In genomic region chr5:142628726-142629662, GRCm38 (mm10) we compare ENCODE assay signal across 8 mouse cellular contexts. TPM values are rescaled to one million over a fixed set of nuclear protein-coding genes. Genes with fewer than 3 reads are reported as not detected.
DNase-seq lines count a peak whose midpoint lies in the region; ATAC-seq and TF ChIP-seq lines count a peak whose summit lies in the region.

No protein-coding gene starts in this region.

- H3K4me2 ChIP-seq in lung, postnatal 0 days (replicated peaks; ENCODE audit: low read depth, low read length), result peak overlapping the region; percentile 88

- H3K27me3 ChIP-seq in MEL (ENCODE audit: control insufficient read depth in 1 of 2, insufficient read depth in 2 of 2, low read length in 2 of 2), result no peaks in the 10 kb centered on the region; a peak in 1 of 4 replicates
- no peaks in the 10 kb centered on the region for H3K27me3 ChIP-seq in cerebellum, adult 2 months (ENCODE audit: control insufficient read depth, insufficient read depth, low read length)
- no peaks in the 10 kb centered on the region; the same call in 1 of the 2 replicates for H3K27me3 ChIP-seq in hindbrain, embryonic 10.5 days (ENCODE audit: insufficient read depth, poor library complexity, severe bottlenecking)
- H3K27me3 ChIP-seq in lung, postnatal 0 days (replicated peaks; ENCODE audit: insufficient read depth, low read length), result no peaks in the 10 kb centered on the region

- peaks cover 20% of the 10 kb centered on the region for H3K79me2 ChIP-seq in MEL (ENCODE audit: control insufficient read depth, insufficient read depth, low read length, poor library complexity)

- H3K9ac ChIP-seq in MEL (ENCODE audit: control insufficient read depth, low read depth, low read length, poor library complexity, severe bottlenecking), result peak overlapping the region; percentile 82
- H3K9ac ChIP-seq in lung, postnatal 0 days (replicated peaks; ENCODE audit: low read depth), result peak overlapping the region; percentile 77

- 1% methylated on average over 69 of the region's 69 CpGs for WGBS in cerebellum, adult 2 months
- WGBS in hindbrain, embryonic 10.5 days, result under 1% methylated on average over 69 of the region's 69 CpGs
- under 1% methylated on average over 66 of the region's 69 CpGs for WGBS in lung, postnatal 0 days

- DNase-seq in MEL (ENCODE audit: low read depth, low spot score), result peak; percentile 97
- peak; percentile 97 to 98 for DNase-seq in cerebellum, adult 2 months
- peak; percentile 98 for DNase-seq in forelimb bud, embryonic 11.5 days (ENCODE audit: low read depth, low spot score)
- peak; percentile 99 for DNase-seq in hindbrain, embryonic 10.5 days (ENCODE audit: low spot score)
- peak; percentile 97 for DNase-seq in layer of hippocampus, adult 9-11 months
- peak; percentile 97 for DNase-seq in lung, postnatal 0 days (ENCODE audit: low spot score)
- DNase-seq in ovary, postnatal 14 days (ENCODE audit: low spot score), result peak; percentile 93
- DNase-seq in thymus, postnatal 14 days, result peak; percentile 99

- no peak for TF ChIP-seq CTCF in MEL (IDR thresholded peaks at IDR 0.05 in 2 of 3, conservative IDR thresholded peaks at IDR 0.05 in 1 of 3; ENCODE audit: control insufficient read depth in 1 of 3, insufficient read depth in 1 of 3, low read depth in 2 of 3, low read length in 3 of 3, poor library complexity in 1 of 3, severe bottlenecking in 1 of 3)
- TF ChIP-seq CTCF in cerebellum, adult 2 months (IDR thresholded peaks at IDR 0.05; ENCODE audit: borderline replicate concordance, insufficient read depth, low read depth, low read length), result no peak
- no peak for TF ChIP-seq CTCF in lung, postnatal 0 days (IDR thresholded peaks at IDR 0.05)

- no peaks in the 10 kb centered on the region for H3K9me3 ChIP-seq in MEL (replicated peaks; ENCODE audit: insufficient read depth, low read length)
- no peaks in the 10 kb centered on the region for H3K9me3 ChIP-seq in hindbrain, embryonic 10.5 days
- no peaks in the 10 kb centered on the region for H3K9me3 ChIP-seq in lung, postnatal 0 days (ENCODE audit: low read length)

- peak overlapping the region; percentile 79 for H3K27ac ChIP-seq in MEL (ENCODE audit: control insufficient read depth, low read depth, low read length)
- H3K27ac ChIP-seq in cerebellum, adult 2 months (ENCODE audit: insufficient read depth, low read length), result peak overlapping the region; percentile 10; the same call in 1 of the 2 replicates
- peak overlapping the region; percentile 92 for H3K27ac ChIP-seq in hindbrain, embryonic 10.5 days
- peak overlapping the region; percentile 90 for H3K27ac ChIP-seq in lung, postnatal 0 days (ENCODE audit: low read length)

- peak overlapping the region; percentile 91 to 100 for H3K4me3 ChIP-seq in MEL (ENCODE audit: control insufficient read depth in 1 of 2, insufficient read depth in 1 of 2, low read depth in 2 of 2, low read length in 2 of 2)
- H3K4me3 ChIP-seq in cerebellum, adult 2 months (replicated peaks; ENCODE audit: insufficient read depth, low read depth, low read length), result peak overlapping the region; percentile 90
- H3K4me3 ChIP-seq in hindbrain, embryonic 10.5 days, result peak overlapping the region; percentile 99
- peak overlapping the region; percentile 91 for H3K4me3 ChIP-seq in lung, postnatal 0 days (ENCODE audit: low read depth, low read length)

- H3K36me3 ChIP-seq in MEL (ENCODE audit: control insufficient read depth in 1 of 2, insufficient read depth in 2 of 2, low read length in 2 of 2), result peaks cover 0 to 5% of the 10 kb centered on the region in 2 experiments; a peak in 2 of 4 replicates
- peaks cover 32% of the 10 kb centered on the region for H3K36me3 ChIP-seq in hindbrain, embryonic 10.5 days
- no peaks in the 10 kb centered on the region for H3K36me3 ChIP-seq in lung, postnatal 0 days (ENCODE audit: insufficient read depth, low read length)

- peaks cover 0 to 7% of the 10 kb centered on the region in 2 experiments; a peak in 1 of 4 replicates for H3K4me1 ChIP-seq in MEL (ENCODE audit: control insufficient read depth in 1 of 2, insufficient read depth in 2 of 2, low read length in 2 of 2)
- H3K4me1 ChIP-seq in cerebellum, adult 2 months (ENCODE audit: control insufficient read depth, insufficient read depth, low read length), result 0 out of 2 replicates have a peak, but pooled peaks cover 3% of the 10 kb centered on the region
- peaks cover 25% of the 10 kb centered on the region for H3K4me1 ChIP-seq in hindbrain, embryonic 10.5 days (replicated peaks)
- no peaks in the 10 kb centered on the region for H3K4me1 ChIP-seq in lung, postnatal 0 days (ENCODE audit: insufficient read depth, low read depth, low read length)

- ATAC-seq in lung, postnatal 0 days, result peak; percentile 99

- no peak for TF ChIP-seq RAD21 in MEL (IDR thresholded peaks at IDR 0.05; ENCODE audit: low read depth, low read length)

- peak; percentile 88 to 99 for TF ChIP-seq POLR2A in MEL (IDR thresholded peaks at IDR 0.05; ENCODE audit: control insufficient read depth in 1 of 2, insufficient read depth in 1 of 2, low read depth in 1 of 2, low read length in 2 of 2, poor library complexity in 1 of 2)
- peak; percentile 91 for TF ChIP-seq POLR2A in cerebellum, adult 2 months (IDR thresholded peaks at IDR 0.05; ENCODE audit: borderline replicate concordance, insufficient read depth, low read length)

- TF ChIP-seq EP300 in MEL (IDR thresholded peaks at IDR 0.05; ENCODE audit: low read depth in 1 of 2, low read length in 2 of 2), result no peak
- TF ChIP-seq EP300 in lung, postnatal 0 days (IDR thresholded peaks at IDR 0.05), result no peak

TF ChIP-seq in MEL, 35 proteins besides CTCF, POLR2A, EP300 and RAD21:
- no peak for TF ChIP-seq JUND (IDR thresholded peaks at IDR 0.05; ENCODE audit: low read depth, low read length)
- no peak for TF ChIP-seq SMC3 (IDR thresholded peaks at IDR 0.05; ENCODE audit: low read depth, low read length)
- TF ChIP-seq POLR2AphosphoS2 (IDR thresholded peaks at IDR 0.05; ENCODE audit: low read length), result peak; percentile 95
- TF ChIP-seq MYC (IDR thresholded peaks at IDR 0.05; ENCODE audit: low read depth, low read length), result peak; percentile 73; the same call in 1 of the 2 replicates
- TF ChIP-seq MYB (IDR thresholded peaks at IDR 0.05; ENCODE audit: low read depth, low read length), result peak; percentile 12; the same call in 1 of the 2 replicates
- TF ChIP-seq TAL1 (IDR thresholded peaks at IDR 0.05; ENCODE audit: low read length), result no peak
- TF ChIP-seq ZMIZ1 (IDR thresholded peaks at IDR 0.05; ENCODE audit: low read depth, low read length), result peak; percentile 92
- TF ChIP-seq TBP (IDR thresholded peaks at IDR 0.05; ENCODE audit: low read depth, low read length), result peak; percentile 90
- TF ChIP-seq NRF1 (IDR thresholded peaks at IDR 0.05; ENCODE audit: insufficient read depth, low read depth, low read length, poor library complexity, severe bottlenecking), result peak; percentile 98
- TF ChIP-seq ELF1 (IDR thresholded peaks at IDR 0.05; ENCODE audit: low read depth, low read length), result peak; percentile 74; the same call in 1 of the 2 replicates
- TF ChIP-seq SIN3A (IDR thresholded peaks at IDR 0.05; ENCODE audit: low read length), result peak; percentile 52; the same call in 1 of the 2 replicates
- TF ChIP-seq E2F4 (IDR thresholded peaks at IDR 0.05; ENCODE audit: borderline replicate concordance, low read depth, low read length), result 0 out of 2 replicates have a peak, but pooled peaks have one; percentile 48
- peak; percentile 85 for TF ChIP-seq HCFC1 (IDR thresholded peaks at IDR 0.05; ENCODE audit: low read depth, low read length)
- TF ChIP-seq TCF12 (IDR thresholded peaks at IDR 0.05; ENCODE audit: low read depth, low read length), result peak; percentile 70
- TF ChIP-seq POLR2AphosphoS5 (IDR thresholded peaks at IDR 0.05; ENCODE audit: borderline replicate concordance, low read depth, low read length), result peak; percentile 70; the same call in 1 of the 2 replicates
- peak; percentile 51; the same call in 1 of the 2 replicates for TF ChIP-seq CHD1 (IDR thresholded peaks at IDR 0.05; ENCODE audit: low read depth, low read length)
- peak; percentile 62; the same call in 1 of the 2 replicates for TF ChIP-seq KAT2A (conservative IDR thresholded peaks at IDR 0.05; ENCODE audit: low read depth, low read length)
- TF ChIP-seq ZNF384 (IDR thresholded peaks at IDR 0.05; ENCODE audit: low read depth, low read length), result no peak
- no peak for TF ChIP-seq GATA1 (IDR thresholded peaks at IDR 0.05; ENCODE audit: low read depth, low read length)
- peak; percentile 40; the same call in 1 of the 2 replicates for TF ChIP-seq ETS1 (IDR thresholded peaks at IDR 0.05; ENCODE audit: low read depth, low read length)
- no peak for TF ChIP-seq USF2 (IDR thresholded peaks at IDR 0.05; ENCODE audit: borderline replicate concordance in 1 of 2, insufficient read depth in 1 of 2, low read depth in 1 of 2, low read length in 2 of 2)
- peak; percentile 98 for TF ChIP-seq NELFE (IDR thresholded peaks at IDR 0.05; ENCODE audit: low read depth, low read length)

RNA-seq across cellular contexts. Expression of gene Wipi2, which starts 1.5 kb away (rescaled TPM):
- 38.6 and 39.0 TPM in 2 replicates for total RNA-seq in MEL (2012; rRNA removed)
- 10 to 100 TPM; 53.6 to 74.7 TPM for polyA plus RNA-seq in MEL (2012; ENCODE audit: insufficient read depth in 1 of 2, insufficient read length in 2 of 2, low read depth in 1 of 2, low replicate concordance in 2 of 2, missing spikeins in 1 of 2)
- 68.2 and 73.3 TPM in 2 replicates for polyA plus RNA-seq in cerebellum, adult 2 months (2012; rRNA removed)
- 55.6 and 61.6 TPM in 2 replicates for polyA plus RNA-seq in hindbrain, embryonic 10.5 days (2016; fragmentation: Nextera tagmentation; extraction: Ambion mirVana)
- 25.7 and 26.6 TPM in 2 replicates for polyA plus RNA-seq in lung, postnatal 0 days (2015; fragmentation: Nextera tagmentation; extraction: Ambion mirVana)

RNA-seq across cellular contexts. Expression of gene Mmd2, which starts 20.4 kb away (rescaled TPM):
- not detected in 2 replicates for total RNA-seq in MEL (2012; rRNA removed)
- not detected for polyA plus RNA-seq in MEL (2012; ENCODE audit: insufficient read depth in 1 of 2, insufficient read length in 2 of 2, low read depth in 1 of 2, low replicate concordance in 2 of 2, missing spikeins in 1 of 2)
- polyA plus RNA-seq in cerebellum, adult 2 months (2012; rRNA removed), result 61.1 and 65.6 TPM in 2 replicates
- polyA plus RNA-seq in hindbrain, embryonic 10.5 days (2016; fragmentation: Nextera tagmentation; extraction: Ambion mirVana), result 4.3 and 4.7 TPM in 2 replicates
- polyA plus RNA-seq in lung, postnatal 0 days (2015; fragmentation: Nextera tagmentation; extraction: Ambion mirVana), result 0.05 TPM in 1 of 2 replicates, not detected in the other

Comparison
In these comparisons a context has a peak if more than half of its experiments do, and no peak if none do; other contexts are left out.
1. Peak in every context shown above with its lines: DNase-seq, ATAC-seq, H3K4me3 ChIP-seq and H3K27ac ChIP-seq.
2. H3K27ac ChIP-seq: peak in every context shown above with its lines; median percentile 92 in hindbrain, embryonic 10.5 days; 90 in lung, postnatal 0 days; 79 in MEL; 10 in cerebellum, adult 2 months.
3. RNA of gene Mmd2, which starts 20.4 kb away (polyA plus RNA-seq): 61.1 to 65.6 TPM in cerebellum, adult 2 months; 4.3 to 4.7 TPM in hindbrain, embryonic 10.5 days, 0.05 TPM in lung, postnatal 0 days and not detected in MEL; every median in the first group is over 10 times any median in the second.